Mouse (Mus musculus) kidney, embryonic 14.5 days (tissue): ENCODE measurements around the gene Irf2bpl. TPM values are rescaled to one million over a fixed set of nuclear protein-coding genes. Genes with fewer than 3 reads are reported as not detected.
A peak's percentile ranks its signal among the peaks of the same experiment; 100 is the strongest.

Experiments
- ATAC-seq: fragments of 200-750 bp; cut with Nextera tagmentation; 2 replicates; pipeline ENCODE4 v1.8.0; 2017; ENCODE audit warnings: moderate number of reproducible peaks, mild to moderate bottlenecking, moderate TSS enrichment, moderate library complexity; ENCODE audit not compliant: low FRiP score, low TSS enrichment
- H3K27ac ChIP-seq: fragments of 300-500 bp; sonication (generic); 2 replicates; pipeline ENCODE4 v1.5.1; 2014; ENCODE audit warnings: low read depth, mild to moderate bottlenecking, low read length, moderate library complexity, mixed read lengths
- H3K27me3 ChIP-seq: fragments of 300-500 bp; sonication (generic); 2 replicates; pipeline ENCODE4 v1.6.1; 2014; ENCODE audit warnings: mild to moderate bottlenecking, low read length; ENCODE audit not compliant: control insufficient read depth, insufficient read depth
- H3K36me3 ChIP-seq: fragments of 300-500 bp; sonication (generic); 2 replicates; pipeline ENCODE4 v1.6.1; 2014; ENCODE audit warnings: low read length, mixed read lengths; ENCODE audit not compliant: control insufficient read depth, insufficient read depth
- H3K4me1 ChIP-seq: fragments of 300-500 bp; sonication (generic); 2 replicates; pipeline ENCODE4 v1.6.1; 2014; ENCODE audit warnings: low read length, mixed read lengths; ENCODE audit not compliant: control insufficient read depth, insufficient read depth
- H3K4me2 ChIP-seq: fragments of 300-500 bp; sonication (generic); replicated peaks from 2 replicates; pipeline ENCODE4 v1.6.1; 2014; ENCODE audit warnings: low read depth, mild to moderate bottlenecking, low read length
- H3K4me3 ChIP-seq: fragments of 300-500 bp; sonication (generic); 2 replicates; pipeline ENCODE4 v1.5.1; 2014; ENCODE audit warnings: mild to moderate bottlenecking, low read length
- H3K9ac ChIP-seq: fragments of 300-500 bp; sonication (generic); 2 replicates; pipeline ENCODE4 v1.6.1; 2014; ENCODE audit warnings: low read depth, mild to moderate bottlenecking, low read length, moderate library complexity
- H3K9me3 ChIP-seq: fragments of 300-500 bp; sonication (generic); 2 replicates; pipeline ENCODE4 v1.6.1; 2016; ENCODE audit warnings: low read length; ENCODE audit not compliant: control insufficient read depth
- WGBS: fragments of 180-500 bp; shearing (Covaris S2); extraction: QIAGEN DNeasy Blood & Tissue Kit; methylation state at CpG from one replicate; pipeline ENCODE4 v1.1.7; 2014; 5-methylcytosine and 5-hydroxymethylcytosine counted together
- polyA plus RNA-seq: library from polyadenylated mRNA; unstranded; fragments of >200 nt; fragmentation: Nextera tagmentation; extraction: Ambion mirVana; gene quantifications from 2 replicates; pipeline ENCODE4 v1.2.1, GENCODE M21; 2014

Gene Irf2bpl
- polyA plus RNA-seq, 1 experiment from 2014 or later = 34.8 TPM

GRCm38 (mm10) chr12:86872335-86873040 is 12.1 kb downstream of the Irf2bpl start:
- ATAC-seq = peak; percentile 13; the same call in 1 of the 2 replicates
- H3K27me3 ChIP-seq = no peaks in the 10 kb centered on the region
- WGBS = 60% methylated on average over 9 of the region's 9 CpGs
- no peak overlapping the region for H3K4me3 ChIP-seq
- peaks cover 13% of the 10 kb centered on the region for H3K4me1 ChIP-seq
- peak overlapping the region; percentile 51; the same call in 1 of the 2 replicates for H3K27ac ChIP-seq
- H3K9ac ChIP-seq = no peak overlapping the region
- H3K4me2 ChIP-seq = no peak overlapping the region
- no peaks in the 10 kb centered on the region for H3K36me3 ChIP-seq
- no peaks in the 10 kb centered on the region for H3K9me3 ChIP-seq

GRCm38 (mm10) chr12:86871666-86872334 is 12.8 kb downstream of the Irf2bpl start:
- no peak; the same call in 1 of the 2 replicates for ATAC-seq
- Histone ChIP-seq H3K27me3 (no peaks in the 10 kb centered on the region), H3K27ac (0 out of 2 replicates have a peak overlapping the region, but pooled peaks have one; percentile 51), H3K4me3 (no peak overlapping the region), H3K9ac (no peak overlapping the region; the same call in 1 of the 2 replicates), H3K9me3 (no peaks in the 10 kb centered on the region), H3K36me3 (no peaks in the 10 kb centered on the region), H3K4me1 (peaks cover 13% of the 10 kb centered on the region), H3K4me2 (no peak overlapping the region)
- 65% methylated on average over 4 of the region's 4 CpGs for WGBS

GRCm38 (mm10) chr12:86870996-86871395 is 13.6 kb downstream of the Irf2bpl start:
- Histone ChIP-seq H3K4me3 (no peak overlapping the region), H3K4me2 (no peak overlapping the region), H3K27ac (no peak overlapping the region), H3K4me1 (peaks cover 13% of the 10 kb centered on the region), H3K9ac (no peak overlapping the region), H3K27me3 (no peaks in the 10 kb centered on the region), H3K9me3 (no peaks in the 10 kb centered on the region), H3K36me3 (no peaks in the 10 kb centered on the region)
- ATAC-seq = no peak
- WGBS = 91% methylated on average over 3 of the region's 3 CpGs

DNA sequence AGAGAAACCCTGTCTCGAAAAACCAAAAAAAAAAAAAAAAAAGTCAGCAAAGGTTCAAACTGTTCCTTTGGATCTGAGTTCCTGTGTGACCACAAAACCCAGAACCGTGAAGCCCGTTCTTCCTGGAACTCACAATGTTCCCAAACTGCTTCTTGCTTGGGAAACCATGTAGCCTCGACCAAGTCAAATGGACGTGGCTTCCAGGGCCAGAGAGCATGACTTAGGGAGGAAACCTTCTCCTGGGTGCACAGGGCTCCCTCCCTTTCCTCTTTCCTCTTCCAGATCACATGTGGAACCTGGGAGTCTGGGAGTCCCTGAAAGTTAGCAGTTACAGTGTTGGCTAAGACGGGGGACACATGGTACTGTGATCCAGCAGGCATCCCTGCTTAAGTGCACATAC is 14.8 kb downstream of the Irf2bpl start:
- no peak for ATAC-seq
- Histone ChIP-seq H3K4me1 (peaks cover 13% of the 10 kb centered on the region), H3K9ac (no peak overlapping the region), H3K4me2 (no peak overlapping the region), H3K27ac (no peak overlapping the region), H3K9me3 (no peaks in the 10 kb centered on the region), H3K36me3 (no peaks in the 10 kb centered on the region), H3K27me3 (no peaks in the 10 kb centered on the region), H3K4me3 (no peak overlapping the region)
- WGBS = 83% methylated on average over 6 of the region's 6 CpGs

DNA sequence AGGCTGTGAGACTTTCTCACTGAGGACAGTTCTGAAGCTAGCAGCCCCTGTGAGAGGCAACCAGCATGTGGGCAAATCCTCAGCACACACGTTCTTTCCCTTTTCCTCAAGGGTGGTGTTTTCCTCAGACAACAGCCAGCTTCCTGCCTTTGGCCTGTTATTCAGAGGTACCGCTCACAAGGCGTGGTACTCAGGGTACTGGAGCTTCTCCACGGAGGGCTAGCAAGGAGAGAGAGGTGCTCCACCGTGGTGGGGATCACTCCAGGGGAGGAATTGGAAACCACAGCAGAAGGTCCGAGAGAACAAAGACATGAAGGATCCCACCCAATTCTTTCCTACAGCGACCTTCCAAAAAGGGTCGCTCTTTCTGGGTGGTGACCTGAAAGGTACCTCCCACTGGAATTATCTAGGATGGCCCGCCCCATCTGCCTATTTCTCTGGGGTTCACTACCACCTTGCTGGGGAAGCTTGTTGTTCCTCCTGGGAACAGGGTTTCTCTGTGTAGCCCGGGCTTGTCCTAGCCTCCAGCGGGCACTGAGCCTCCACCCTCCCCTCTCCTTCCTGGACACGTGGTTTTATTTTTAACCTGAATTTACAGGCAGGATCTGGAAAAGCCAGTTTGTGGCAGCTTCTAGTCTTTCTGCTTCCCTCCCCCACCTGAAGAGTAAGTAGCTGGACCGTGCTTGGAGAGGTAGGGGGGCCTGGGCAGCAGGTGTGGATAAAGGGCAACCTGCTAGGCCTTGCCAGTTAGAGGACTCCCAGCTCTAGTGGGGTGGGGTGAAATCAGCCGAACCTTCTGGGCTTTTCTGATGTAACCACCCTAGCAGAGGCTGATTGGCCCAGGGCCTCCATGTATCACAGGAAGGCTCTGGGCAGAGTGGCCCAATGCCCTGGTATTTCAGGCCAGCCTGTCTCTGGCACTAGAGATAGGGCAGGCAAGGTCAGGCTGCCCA is 17.1 kb downstream of the Irf2bpl start:
- no peak overlapping the region for H3K9ac ChIP-seq
- ATAC-seq = peak; percentile 73
- H3K27me3 ChIP-seq = no peaks in the 10 kb centered on the region
- H3K4me2 ChIP-seq = no peak overlapping the region
- no peaks in the 10 kb centered on the region for H3K36me3 ChIP-seq
- no peak overlapping the region for H3K4me3 ChIP-seq
- peaks cover 11% of the 10 kb centered on the region for H3K4me1 ChIP-seq
- H3K27ac ChIP-seq = peak overlapping the region; percentile 78
- 43% methylated on average over 14 of the region's 14 CpGs for WGBS
- no peaks in the 10 kb centered on the region for H3K9me3 ChIP-seq

DNA sequence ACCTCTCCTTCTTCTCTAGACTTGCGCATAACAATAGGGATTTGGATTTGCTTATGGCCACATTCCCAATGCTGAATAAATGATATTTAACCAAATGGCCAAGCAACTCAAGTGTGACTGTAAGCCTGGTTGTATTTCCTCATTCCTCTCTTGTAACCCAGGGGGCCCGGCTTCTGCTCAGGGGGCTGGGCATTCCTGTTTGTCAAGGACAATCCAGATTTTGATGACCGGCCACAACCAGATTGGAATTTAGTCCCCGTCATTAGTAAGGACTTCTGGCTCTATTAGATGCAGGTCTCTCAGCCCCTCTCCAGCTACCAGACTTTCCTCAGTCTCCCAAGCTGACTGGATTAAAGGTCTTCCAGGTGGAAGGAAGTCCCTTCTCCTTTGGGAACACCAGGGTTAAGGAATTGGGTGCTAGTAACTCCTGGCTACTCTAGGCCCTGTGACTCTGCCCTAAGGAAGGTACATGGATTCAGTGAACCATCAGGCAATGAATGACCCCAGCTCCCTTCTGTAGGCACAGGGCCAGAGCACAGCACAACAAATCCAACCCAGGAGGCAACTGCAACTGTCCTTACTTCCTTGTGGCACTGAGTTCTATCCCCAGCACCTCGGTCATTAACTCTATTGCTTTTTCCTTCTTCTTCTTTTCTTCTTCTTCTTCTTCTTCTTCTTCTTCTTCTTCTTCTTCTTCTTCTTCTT is 20.1 kb downstream of the Irf2bpl start:
- no peak overlapping the region for H3K4me2 ChIP-seq
- no peak overlapping the region for H3K9ac ChIP-seq
- H3K4me3 ChIP-seq = no peak overlapping the region
- H3K27ac ChIP-seq = peak overlapping the region; percentile 37; the same call in 1 of the 2 replicates
- peaks cover 12% of the 10 kb centered on the region for H3K4me1 ChIP-seq
- no peaks in the 10 kb centered on the region for H3K27me3 ChIP-seq
- no peaks in the 10 kb centered on the region for H3K9me3 ChIP-seq
- ATAC-seq = no peak
- H3K36me3 ChIP-seq = no peaks in the 10 kb centered on the region
- WGBS = 75% methylated on average over 5 of the region's 5 CpGs

- 33% methylated on average over 10 of the region's 10 CpGs for WGBS
- H3K4me1 ChIP-seq = peaks cover 21% of the 10 kb centered on the region
- no peaks in the 10 kb centered on the region for H3K27me3 ChIP-seq
- no peak; the same call in 1 of the 2 replicates for ATAC-seq
- H3K9ac ChIP-seq = peak overlapping the region; percentile 31
- H3K4me2 ChIP-seq = no peak overlapping the region
- H3K9me3 ChIP-seq = no peaks in the 10 kb centered on the region
- H3K4me3 ChIP-seq = no peak overlapping the region
- H3K27ac ChIP-seq = no peak overlapping the region; the same call in 1 of the 2 replicates
- no peaks in the 10 kb centered on the region for H3K36me3 ChIP-seq
Observed at GRCm38 (mm10) chr12:86859924-86860790, 24.4 kb downstream of the Irf2bpl start.
